Mouse (Mus musculus): ENCODE measurements at regions not wholly inside any gene's neighbourhood (a gene's known extent, or its start where the extent isn't known, plus 50 kb on each side); places are given as distances from the start of the nearest gene placed in this dataset.

GRCm38 (mm10) chr4:64335814-64336213 lies 289.0 kb upstream of the Tnc start:
- Histone ChIP-seq H3K4me1 (replicated peaks; ENCODE audit: control insufficient read depth, insufficient read depth, low read length) (no peaks in the 10 kb centered on the region), H3K36me3 (ENCODE audit: control insufficient read depth, insufficient read depth) (no peaks in the 10 kb centered on the region), H3K27ac (ENCODE audit: low read length) (no peak overlapping the region), H3K9ac (replicated peaks; ENCODE audit: low read depth, low read length) (no peak overlapping the region), H3K27me3 (replicated peaks; ENCODE audit: control insufficient read depth, insufficient read depth, low read length) (no peaks in the 10 kb centered on the region), H3K9me3 (ENCODE audit: control insufficient read depth, low read length) (no peaks in the 10 kb centered on the region), H3K4me2 (ENCODE audit: low read length) (no peak overlapping the region), H3K4me3 (replicated peaks; ENCODE audit: low read length) (no peak overlapping the region)
- 52% methylated on average over 2 of the region's 2 CpGs for WGBS
- ATAC-seq, result no peak

- Histone ChIP-seq H3K27me3 (replicated peaks; ENCODE audit: control insufficient read depth, insufficient read depth, low read length) (no peaks in the 10 kb centered on the region), H3K36me3 (ENCODE audit: control insufficient read depth, insufficient read depth) (no peaks in the 10 kb centered on the region), H3K9ac (replicated peaks; ENCODE audit: low read depth, low read length) (no peak overlapping the region), H3K27ac (ENCODE audit: low read length) (no peak overlapping the region), H3K4me2 (ENCODE audit: low read length) (no peak overlapping the region), H3K9me3 (ENCODE audit: control insufficient read depth, low read length) (no peaks in the 10 kb centered on the region), H3K4me1 (replicated peaks; ENCODE audit: control insufficient read depth, insufficient read depth, low read length) (no peaks in the 10 kb centered on the region), H3K4me3 (replicated peaks; ENCODE audit: low read length) (no peak overlapping the region)
- no peak for ATAC-seq
- WGBS, result 29% methylated on average over 3 of the region's 3 CpGs
Measured at GRCm38 (mm10) chr4:64330213-64330612, 283.4 kb upstream of the Tnc start.

DNA sequence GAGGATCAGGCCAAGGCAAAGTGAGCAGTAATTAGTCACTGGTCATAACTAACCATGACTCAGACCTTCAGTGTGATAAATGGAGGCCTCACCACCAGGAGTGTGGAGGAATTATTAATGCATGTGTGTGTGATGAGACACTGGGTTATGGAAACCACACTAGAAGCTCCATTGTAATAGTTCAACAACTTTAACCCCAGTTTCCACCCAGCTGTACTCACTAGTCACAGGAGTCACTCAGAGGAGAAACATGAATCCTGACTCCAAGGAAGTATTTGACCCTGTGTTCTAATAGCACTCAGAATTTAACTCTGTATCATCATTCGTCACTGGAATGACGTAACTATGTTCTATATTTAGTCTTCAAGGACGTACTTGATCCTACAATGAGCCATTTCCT lies 277.6 kb upstream of the Tnc start:
- Histone ChIP-seq H3K4me2 (ENCODE audit: low read length) (no peak overlapping the region), H3K4me3 (replicated peaks; ENCODE audit: low read length) (no peak overlapping the region), H3K9ac (replicated peaks; ENCODE audit: low read depth, low read length) (no peak overlapping the region), H3K27me3 (replicated peaks; ENCODE audit: control insufficient read depth, insufficient read depth, low read length) (no peaks in the 10 kb centered on the region), H3K9me3 (ENCODE audit: control insufficient read depth, low read length) (no peaks in the 10 kb centered on the region), H3K27ac (ENCODE audit: low read length) (no peak overlapping the region), H3K36me3 (ENCODE audit: control insufficient read depth, insufficient read depth) (no peaks in the 10 kb centered on the region), H3K4me1 (replicated peaks; ENCODE audit: control insufficient read depth, insufficient read depth, low read length) (no peaks in the 10 kb centered on the region)
- WGBS, result 88% methylated on average over 3 of the region's 3 CpGs
- ATAC-seq, result no peak

- no peaks in the 10 kb centered on the region for H3K9me3 ChIP-seq (ENCODE audit: control insufficient read depth, low read length)
- H3K9ac ChIP-seq (replicated peaks; ENCODE audit: low read depth, low read length), result no peak overlapping the region
- WGBS, result 52% methylated on average over 3 of the region's 3 CpGs
- H3K36me3 ChIP-seq (ENCODE audit: control insufficient read depth, insufficient read depth), result no peaks in the 10 kb centered on the region
- H3K4me3 ChIP-seq (replicated peaks; ENCODE audit: low read length), result no peak overlapping the region
- no peak overlapping the region for H3K4me2 ChIP-seq (ENCODE audit: low read length)
- 0 out of 2 replicates have a peak, but pooled peaks have one; percentile 38 for ATAC-seq
- no peaks in the 10 kb centered on the region for H3K4me1 ChIP-seq (replicated peaks; ENCODE audit: control insufficient read depth, insufficient read depth, low read length)
- H3K27me3 ChIP-seq (replicated peaks; ENCODE audit: control insufficient read depth, insufficient read depth, low read length), result no peaks in the 10 kb centered on the region
- no peak overlapping the region for H3K27ac ChIP-seq (ENCODE audit: low read length)
Measured at GRCm38 (mm10) chr4:64316553-64317347, 269.9 kb upstream of the Tnc start.

DNA sequence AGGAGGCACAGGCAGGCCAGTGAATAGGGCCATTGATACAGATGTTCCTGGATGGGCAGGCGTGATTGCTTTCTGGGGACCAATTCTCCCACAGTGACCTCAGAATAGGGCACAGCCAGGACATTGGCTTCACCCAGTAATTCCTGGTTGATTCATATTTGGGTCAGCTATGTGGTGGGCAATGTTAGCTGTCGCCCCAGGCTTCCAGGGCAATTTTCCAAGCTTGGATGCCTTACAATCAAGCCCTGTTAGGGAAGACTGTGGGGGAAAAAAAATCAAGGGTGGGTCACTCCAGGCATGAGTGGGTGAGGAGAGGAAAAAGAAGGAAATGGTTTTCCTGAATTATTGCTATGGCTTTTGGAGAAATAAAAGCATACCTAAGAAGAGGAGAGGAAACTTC lies 250.1 kb upstream of the Tnc start:
- Histone ChIP-seq H3K4me2 (ENCODE audit: low read length) (no peak overlapping the region), H3K4me3 (replicated peaks; ENCODE audit: low read length) (no peak overlapping the region), H3K9ac (replicated peaks; ENCODE audit: low read depth, low read length) (no peak overlapping the region), H3K36me3 (ENCODE audit: control insufficient read depth, insufficient read depth) (no peaks in the 10 kb centered on the region), H3K27me3 (replicated peaks; ENCODE audit: control insufficient read depth, insufficient read depth, low read length) (no peaks in the 10 kb centered on the region), H3K27ac (ENCODE audit: low read length) (no peak overlapping the region), H3K9me3 (ENCODE audit: control insufficient read depth, low read length) (no peaks in the 10 kb centered on the region), H3K4me1 (replicated peaks; ENCODE audit: control insufficient read depth, insufficient read depth, low read length) (no peaks in the 10 kb centered on the region)
- 83% methylated on average over 2 of the region's 2 CpGs for WGBS
- ATAC-seq, result no peak

GRCm38 (mm10) chr4:64282471-64282870 lies 235.7 kb upstream of the Tnc start:
- Histone ChIP-seq H3K9me3 (ENCODE audit: control insufficient read depth, low read length) (no peaks in the 10 kb centered on the region), H3K4me2 (ENCODE audit: low read length) (no peak overlapping the region), H3K4me1 (replicated peaks; ENCODE audit: control insufficient read depth, insufficient read depth, low read length) (peaks cover 2% of the 10 kb centered on the region; the same call in 1 of the 2 replicates), H3K9ac (replicated peaks; ENCODE audit: low read depth, low read length) (no peak overlapping the region), H3K36me3 (ENCODE audit: control insufficient read depth, insufficient read depth) (no peaks in the 10 kb centered on the region), H3K27me3 (replicated peaks; ENCODE audit: control insufficient read depth, insufficient read depth, low read length) (no peaks in the 10 kb centered on the region), H3K4me3 (replicated peaks; ENCODE audit: low read length) (no peak overlapping the region), H3K27ac (ENCODE audit: low read length) (no peak overlapping the region)
- 50% methylated on average over 1 of the region's 1 CpGs for WGBS
- ATAC-seq, result peak; percentile 95

DNA sequence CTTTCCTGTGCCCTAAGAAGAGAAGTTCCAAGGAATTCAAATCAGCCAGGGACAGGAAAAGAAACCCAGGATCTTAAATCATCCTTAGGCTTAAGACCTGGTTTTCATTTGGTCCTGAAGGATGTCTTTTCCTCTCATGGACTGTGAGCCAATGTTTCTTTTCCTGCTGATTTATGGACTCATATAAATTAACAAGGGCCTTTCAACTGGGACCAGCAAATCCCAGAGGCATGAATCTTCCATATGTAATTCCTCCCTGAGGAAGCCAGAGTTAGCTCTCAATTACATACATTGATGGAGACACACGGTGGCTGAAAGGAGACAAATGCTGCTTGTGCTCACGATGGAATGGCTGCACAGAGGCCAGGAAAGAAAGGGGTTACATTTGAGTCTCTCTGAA lies 230.2 kb upstream of the Tnc start:
- Histone ChIP-seq H3K4me2 (ENCODE audit: low read length) (no peak overlapping the region), H3K4me3 (replicated peaks; ENCODE audit: low read length) (no peak overlapping the region), H3K9ac (replicated peaks; ENCODE audit: low read depth, low read length) (no peak overlapping the region), H3K4me1 (replicated peaks; ENCODE audit: control insufficient read depth, insufficient read depth, low read length) (no peaks in the 10 kb centered on the region; the same call in 1 of the 2 replicates), H3K27ac (ENCODE audit: low read length) (no peak overlapping the region), H3K27me3 (replicated peaks; ENCODE audit: control insufficient read depth, insufficient read depth, low read length) (no peaks in the 10 kb centered on the region), H3K9me3 (ENCODE audit: control insufficient read depth, low read length) (no peaks in the 10 kb centered on the region), H3K36me3 (ENCODE audit: control insufficient read depth, insufficient read depth) (no peaks in the 10 kb centered on the region)
- ATAC-seq, result no peak
- WGBS, result 72% methylated on average over 2 of the region's 2 CpGs

- H3K27me3 ChIP-seq (replicated peaks; ENCODE audit: control insufficient read depth, insufficient read depth, low read length), result no peaks in the 10 kb centered on the region
- H3K9ac ChIP-seq (replicated peaks; ENCODE audit: low read depth, low read length), result no peak overlapping the region
- no peaks in the 10 kb centered on the region; the same call in 1 of the 2 replicates for H3K4me1 ChIP-seq (replicated peaks; ENCODE audit: control insufficient read depth, insufficient read depth, low read length)
- no peak overlapping the region for H3K4me2 ChIP-seq (ENCODE audit: low read length)
- H3K4me3 ChIP-seq (replicated peaks; ENCODE audit: low read length), result no peak overlapping the region
- peak; percentile 86 for ATAC-seq
- H3K36me3 ChIP-seq (ENCODE audit: control insufficient read depth, insufficient read depth), result no peaks in the 10 kb centered on the region
- no peaks in the 10 kb centered on the region for H3K9me3 ChIP-seq (ENCODE audit: control insufficient read depth, low read length)
- 61% methylated on average over 3 of the region's 3 CpGs for WGBS
- no peak overlapping the region for H3K27ac ChIP-seq (ENCODE audit: low read length)
Measured at GRCm38 (mm10) chr4:64274291-64274960, 227.6 kb upstream of the Tnc start.

- Histone ChIP-seq H3K36me3 (ENCODE audit: control insufficient read depth, insufficient read depth) (no peaks in the 10 kb centered on the region), H3K4me1 (replicated peaks; ENCODE audit: control insufficient read depth, insufficient read depth, low read length) (no peaks in the 10 kb centered on the region; the same call in 1 of the 2 replicates), H3K27me3 (replicated peaks; ENCODE audit: control insufficient read depth, insufficient read depth, low read length) (no peaks in the 10 kb centered on the region), H3K9ac (replicated peaks; ENCODE audit: low read depth, low read length) (no peak overlapping the region), H3K4me2 (ENCODE audit: low read length) (no peak overlapping the region), H3K4me3 (replicated peaks; ENCODE audit: low read length) (no peak overlapping the region), H3K27ac (ENCODE audit: low read length) (no peak overlapping the region), H3K9me3 (ENCODE audit: control insufficient read depth, low read length) (no peaks in the 10 kb centered on the region)
- WGBS, result 79% methylated on average over 5 of the region's 5 CpGs
- ATAC-seq, result no peak
Measured at GRCm38 (mm10) chr4:64269846-64270245, 223.0 kb upstream of the Tnc start.

All from forebrain, embryonic 16.5 days (tissue).